ENCODE assay signal across 8 mouse cellular contexts in the genomic region with DNA sequence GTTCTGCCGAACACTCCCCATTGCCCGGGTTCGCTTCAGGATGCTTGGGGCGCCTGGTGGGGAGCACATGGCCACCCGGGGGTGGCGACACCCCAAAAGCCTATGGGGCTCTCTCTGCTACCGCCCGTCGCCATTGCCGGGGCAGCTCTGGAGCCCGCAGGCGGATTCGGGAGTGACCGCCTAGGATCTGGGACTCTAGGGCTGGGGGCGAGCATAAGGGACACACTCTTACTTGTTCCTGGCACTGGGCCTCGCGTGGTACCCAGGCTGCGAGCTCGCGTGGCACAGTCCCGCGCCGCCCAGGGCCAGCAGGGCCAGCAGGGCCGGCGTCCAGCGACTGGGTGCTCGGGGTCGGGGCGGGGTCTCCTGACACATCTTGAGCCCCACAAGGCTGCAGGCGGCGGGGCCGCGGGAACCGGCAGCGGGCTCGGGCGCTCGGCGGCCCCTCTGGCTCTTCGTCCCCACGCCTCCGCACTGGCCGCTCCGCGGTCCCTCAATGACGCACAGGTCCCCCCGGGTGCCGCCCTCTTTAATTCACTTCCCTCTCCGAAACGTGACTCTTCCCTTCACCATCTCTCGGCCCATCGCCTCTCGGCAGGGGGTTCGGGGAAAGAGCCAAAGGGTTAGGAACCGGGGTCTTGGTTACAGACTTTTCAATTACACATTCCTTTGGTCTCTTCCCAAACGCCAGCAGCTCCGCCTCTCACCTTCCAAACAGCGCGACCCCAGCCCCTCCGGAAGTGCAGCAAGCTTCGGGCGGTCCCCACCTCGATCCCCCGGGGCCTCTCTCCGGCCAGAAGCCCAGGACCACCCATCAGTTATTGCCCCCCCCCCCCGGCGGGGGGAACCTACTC. TPM values are rescaled to one million over a fixed set of nuclear protein-coding genes. Genes with fewer than 3 reads are reported as not detected.
DNase-seq lines count a peak whose midpoint lies in the region; ATAC-seq and TF ChIP-seq lines count a peak whose summit lies in the region.

No protein-coding gene starts in this region.

- peaks cover 23% of the 10 kb centered on the region for H3K4me1 ChIP-seq in hindbrain, embryonic 15.5 days (replicated peaks)
- 0 out of 2 replicates have a peak, but pooled peaks cover 2% of the 10 kb centered on the region for H3K4me1 ChIP-seq in lung, postnatal 0 days (ENCODE audit: insufficient read depth, low read depth, low read length)
- H3K4me1 ChIP-seq in olfactory bulb, adult 2 months (ENCODE audit: control insufficient read depth, insufficient read depth, low read length): peaks cover 19% of the 10 kb centered on the region

- 0 out of 2 replicates have a peak, but pooled peaks cover 11% of the 10 kb centered on the region for H3K27me3 ChIP-seq in hindbrain, embryonic 15.5 days
- H3K27me3 ChIP-seq in lung, postnatal 0 days (replicated peaks; ENCODE audit: insufficient read depth, low read length): peaks cover 13% of the 10 kb centered on the region; the same call in 1 of the 2 replicates

- no peak for TF ChIP-seq EP300 in lung, postnatal 0 days (IDR thresholded peaks at IDR 0.05)

- peak; percentile 19 to 31 for DNase-seq in cerebellum, postnatal 25 days
- no peak for DNase-seq in cerebellum, postnatal 36 days
- DNase-seq in brain, embryonic 14.5 days (ENCODE audit: low read depth): peak; percentile 33
- peak; percentile 43 to 51 for DNase-seq in gastrocnemius, adult 8-10 months (ENCODE audit: low spot score in 2 of 2)
- peak; percentile 34 for DNase-seq in lung, postnatal 0 days (ENCODE audit: low spot score)
- no peak for DNase-seq in frontal cortex, postnatal 36 days (ENCODE audit: low spot score in 2 of 2)

- peak overlapping the region; percentile 44 for H3K9ac ChIP-seq in hindbrain, embryonic 15.5 days
- H3K9ac ChIP-seq in lung, postnatal 0 days (replicated peaks; ENCODE audit: low read depth): no peak overlapping the region; the same call in 1 of the 2 replicates

- TF ChIP-seq POLR2A in brain, embryonic 14.5 days (IDR thresholded peaks at IDR 0.05; ENCODE audit: borderline replicate concordance, extremely low read depth, insufficient read depth, insufficient read length, poor library complexity, severe bottlenecking): no peak
- no peak for TF ChIP-seq POLR2A in olfactory bulb, adult 2 months (IDR thresholded peaks at IDR 0.05; ENCODE audit: insufficient read depth, low read depth, low read length)

- under 1% methylated on average over 65 of the region's 67 CpGs for WGBS in hindbrain, embryonic 15.5 days
- WGBS in lung, postnatal 0 days: under 1% methylated on average over 45 of the region's 67 CpGs
- WGBS in olfactory bulb, adult 2 months: 1% methylated on average over 67 of the region's 67 CpGs

- no peaks in the 10 kb centered on the region for H3K36me3 ChIP-seq in hindbrain, embryonic 15.5 days
- no peaks in the 10 kb centered on the region for H3K36me3 ChIP-seq in lung, postnatal 0 days (ENCODE audit: insufficient read depth, low read length)

- TF ChIP-seq CTCF in brain, embryonic 14.5 days (IDR thresholded peaks at IDR 0.05; ENCODE audit: borderline replicate concordance, extremely low read depth, insufficient read depth, insufficient read length): no peak
- no peak for TF ChIP-seq CTCF in lung, postnatal 0 days (IDR thresholded peaks at IDR 0.05)
- no peak for TF ChIP-seq CTCF in olfactory bulb, adult 2 months (IDR thresholded peaks at IDR 0.05; ENCODE audit: insufficient read depth, low read depth, low read length)

- H3K27ac ChIP-seq in hindbrain, embryonic 15.5 days (replicated peaks): no peak overlapping the region
- H3K27ac ChIP-seq in lung, postnatal 0 days (ENCODE audit: low read length): no peak overlapping the region
- no peak overlapping the region for H3K27ac ChIP-seq in olfactory bulb, adult 2 months (ENCODE audit: insufficient read depth, low read depth, low read length)

- H3K4me2 ChIP-seq in hindbrain, embryonic 15.5 days: peak overlapping the region; percentile 100
- peak overlapping the region; percentile 91 for H3K4me2 ChIP-seq in lung, postnatal 0 days (replicated peaks; ENCODE audit: low read depth, low read length)

- peak; percentile 67 for ATAC-seq in hindbrain, embryonic 15.5 days (ENCODE audit: low FRiP score, low read depth)
- peak; percentile 53 for ATAC-seq in lung, postnatal 0 days

- H3K9me3 ChIP-seq in hindbrain, embryonic 15.5 days: no peaks in the 10 kb centered on the region
- H3K9me3 ChIP-seq in lung, postnatal 0 days (ENCODE audit: low read length): no peaks in the 10 kb centered on the region

- peak overlapping the region; percentile 61 for H3K4me3 ChIP-seq in hindbrain, embryonic 15.5 days
- H3K4me3 ChIP-seq in lung, postnatal 0 days (ENCODE audit: low read depth, low read length): peak overlapping the region; percentile 55
- peak overlapping the region; percentile 51 for H3K4me3 ChIP-seq in olfactory bulb, adult 2 months (ENCODE audit: insufficient read depth, low read depth, low read length)

RNA-seq across cellular contexts. Expression of a gene that starts 1.1 kb away (rescaled TPM):
- polyA plus RNA-seq in brain, embryonic 14.5 days (2012; rRNA removed): 1.8 and 2.0 TPM in 2 replicates
- total RNA-seq in gastrocnemius, adult 8-10 months (2022): 1 to 10 TPM; 2.8 to 5.3 (median 3.2) TPM
- 2.4 TPM in 2 replicates for polyA plus RNA-seq in hindbrain, embryonic 15.5 days (2015; fragmentation: Nextera tagmentation; extraction: Ambion mirVana)
- polyA plus RNA-seq in lung, postnatal 0 days (2015; fragmentation: Nextera tagmentation; extraction: Ambion mirVana): 4.3 and 5.0 TPM in 2 replicates
- not detected in 2 replicates for polyA plus RNA-seq in olfactory bulb, adult 2 months (2012; ENCODE audit: insufficient read depth, insufficient read length, low replicate concordance, missing spikeins)

Comparison
In these comparisons a context has a peak if more than half of its experiments do, and no peak if none do; other contexts are left out.
1. DNase-seq: peak in cerebellum, postnatal 25 days (2 of 2), brain, embryonic 14.5 days (single experiment), gastrocnemius, adult 8-10 months (2 of 2) and lung, postnatal 0 days (single experiment); none in cerebellum, postnatal 36 days (0 of 2) and frontal cortex, postnatal 36 days (0 of 2).
2. Peak in every context shown above with its lines, with median percentiles within 50 percentile points of each other: H3K4me3 ChIP-seq.